Mouse (Mus musculus) intestine, embryonic 14.5 days (tissue): Measurements from ENCODE around the gene Magix. TPM values are rescaled to one million over a fixed set of nuclear protein-coding genes. Genes with fewer than 3 reads are reported as not detected.
A peak's percentile ranks its signal among the peaks of the same experiment; 100 is the strongest.

ENCODE experiments used
- ATAC-seq: fragments of 200-750 bp; cut with Nextera tagmentation; replicated peaks from 2 replicates; pipeline ENCODE4 v1.8.0; 2017; ENCODE audit warnings: low read depth, moderate number of reproducible peaks, moderate TSS enrichment, moderate library complexity; ENCODE audit not compliant: low FRiP score, low TSS enrichment
- DNase-seq: peaks from one replicate; pipeline ENCODE4 v3.0.0-alpha.2; 2018; ENCODE audit warnings: low spot score
- H3K27ac ChIP-seq: fragments of 300-500 bp; sonication (generic); 2 replicates; pipeline ENCODE4 v1.5.1; 2014; ENCODE audit warnings: low read depth, mild to moderate bottlenecking, control low read depth
- H3K27me3 ChIP-seq: fragments of 300-500 bp; sonication (generic); replicated peaks from 2 replicates; pipeline ENCODE4 v1.6.1; 2014; ENCODE audit warnings: low read length, control low read depth; ENCODE audit not compliant: control insufficient read depth, insufficient read depth
- H3K36me3 ChIP-seq: fragments of 300-500 bp; sonication (generic); 2 replicates; pipeline ENCODE4 v1.6.1; 2014; ENCODE audit warnings: low read length, control low read depth; ENCODE audit not compliant: control insufficient read depth, insufficient read depth
- H3K4me1 ChIP-seq: fragments of 300-500 bp; sonication (generic); replicated peaks from 2 replicates; pipeline ENCODE4 v1.6.1; 2014; ENCODE audit warnings: low read length, control low read depth, mixed read lengths; ENCODE audit not compliant: control insufficient read depth, insufficient read depth
- H3K4me2 ChIP-seq: fragments of 300-500 bp; sonication (generic); 2 replicates; pipeline ENCODE4 v1.6.1; 2014; ENCODE audit warnings: low read length
- H3K4me3 ChIP-seq: fragments of 300-500 bp; sonication (generic); 2 replicates; pipeline ENCODE4 v1.5.1; 2014; ENCODE audit warnings: low read depth, low read length, control low read depth, mixed read lengths
- H3K9ac ChIP-seq: fragments of 300-500 bp; sonication (generic); 2 replicates; pipeline ENCODE4 v1.6.1; 2014; ENCODE audit warnings: mild to moderate bottlenecking, low read length
- H3K9me3 ChIP-seq: fragments of 300-500 bp; sonication (generic); 2 replicates; pipeline ENCODE4 v1.6.1; 2016; ENCODE audit warnings: low read length, control low read depth; ENCODE audit not compliant: control insufficient read depth
- whole genome bisulfite sequencing: fragments of 180-500 bp; shearing (Covaris S2); extraction: QIAGEN DNeasy Blood & Tissue Kit; methylation state at CpG from one replicate; pipeline ENCODE4 v1.1.7; 2014; 5-methylcytosine and 5-hydroxymethylcytosine counted together
- polyA plus RNA-seq: library from polyadenylated mRNA; unstranded; fragments of >200 nt; fragmentation: Nextera tagmentation; extraction: Ambion mirVana; gene quantifications from 2 replicates; pipeline ENCODE4 v1.2.1, GENCODE M21; 2014

Magix gene
- polyA plus RNA-seq, 1 experiment from 2014 or later, result 0.57 TPM

DNA sequence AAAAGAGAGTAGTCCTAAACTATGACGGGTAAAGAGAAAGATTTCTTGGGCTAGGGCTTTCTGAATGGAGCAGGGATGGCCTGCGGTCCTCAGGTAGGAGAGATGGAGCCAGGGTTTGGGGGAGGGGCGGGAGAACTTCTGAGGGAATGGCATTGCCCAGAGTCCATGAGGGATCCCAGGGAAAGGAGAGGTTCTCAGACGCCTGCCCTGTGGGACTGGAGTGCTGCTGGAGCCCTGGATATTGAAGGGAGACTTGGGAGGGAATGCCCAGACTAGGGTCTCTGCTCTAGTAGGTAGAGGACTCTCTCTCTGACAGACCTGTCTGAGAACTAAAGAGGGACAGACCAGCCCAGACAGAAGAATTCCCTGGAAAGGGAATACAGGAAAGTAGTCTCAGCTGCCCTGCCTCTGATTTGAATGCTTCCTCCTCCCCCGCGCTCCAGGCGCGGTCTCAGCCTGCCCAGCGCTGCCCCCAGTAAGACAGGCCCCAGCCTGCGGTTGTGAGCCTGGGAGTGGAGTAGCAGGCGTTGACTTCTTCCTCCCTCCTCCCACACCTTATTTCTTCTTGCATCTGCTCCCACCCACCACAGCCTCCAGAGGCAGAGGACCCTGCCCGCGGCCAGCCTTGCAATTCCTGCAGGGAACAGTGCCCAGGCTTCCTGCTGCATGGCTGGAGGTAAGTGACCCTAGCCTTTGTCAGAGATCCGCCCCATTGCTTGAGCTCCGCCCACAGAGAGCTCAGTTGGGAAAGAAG lies 22.8 kb downstream of the Magix start:
- 31% methylated on average over 12 of the region's 15 CpGs for WGBS
- H3K27ac ChIP-seq, result no peak overlapping the region
- peaks cover 4% of the 10 kb centered on the region; the same call in 1 of the 2 replicates for H3K36me3 ChIP-seq
- peak overlapping the region; percentile 43 for H3K4me3 ChIP-seq
- H3K9ac ChIP-seq, result no peak overlapping the region
- ATAC-seq (peak; percentile 77), DNase-seq (peak; percentile 69)
- no peaks in the 10 kb centered on the region for H3K27me3 ChIP-seq
- H3K4me2 ChIP-seq, result peak overlapping the region; percentile 49
- H3K4me1 ChIP-seq, result peaks cover 5% of the 10 kb centered on the region; the same call in 1 of the 2 replicates
- H3K9me3 ChIP-seq, result no peaks in the 10 kb centered on the region

DNA sequence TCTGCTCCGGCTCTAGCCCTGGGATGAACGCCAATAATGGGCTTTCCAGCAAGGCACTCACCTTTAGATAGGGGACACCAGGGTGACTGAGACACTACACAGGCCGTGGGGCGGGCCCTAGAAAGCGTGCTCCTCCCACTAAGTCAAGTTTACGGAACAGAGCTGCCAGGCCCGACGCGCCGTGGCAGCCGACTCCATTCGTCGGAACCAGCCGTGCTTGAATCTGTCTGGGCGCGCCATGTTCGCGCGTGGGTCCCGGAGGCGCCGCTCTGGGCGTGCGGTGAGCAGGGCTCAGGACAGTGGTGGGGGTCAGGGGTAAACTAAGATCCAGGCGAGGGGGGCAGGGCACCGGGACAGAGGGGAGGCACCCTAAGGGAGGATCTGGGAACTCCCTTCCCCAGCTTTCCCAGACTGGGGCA lies 23.8 kb downstream of the Magix start, which contains the start of gene Prickle3:
Gene Prickle3, plus strand, starts transcription at position 40 of the 419 bp plus-strand sequence.
- Histone ChIP-seq H3K36me3 (peaks cover 3% of the 10 kb centered on the region; the same call in 1 of the 2 replicates), H3K4me1 (peaks cover 5% of the 10 kb centered on the region; the same call in 1 of the 2 replicates), H3K27me3 (no peaks in the 10 kb centered on the region), H3K4me2 (peak within 1 kb of the TSS; percentile 49), H3K9me3 (no peaks in the 10 kb centered on the region), H3K27ac (peak within 1 kb of the TSS; percentile 43; the same call in 1 of the 2 replicates), H3K4me3 (peak within 1 kb of the TSS; percentile 43), H3K9ac (peak within 1 kb of the TSS; percentile 51; the same call in 1 of the 2 replicates)
- WGBS, result 17% methylated on average over 26 of the region's 26 CpGs
- peak; percentile 59 for DNase-seq
- ATAC-seq, result peak; percentile 67

DNA sequence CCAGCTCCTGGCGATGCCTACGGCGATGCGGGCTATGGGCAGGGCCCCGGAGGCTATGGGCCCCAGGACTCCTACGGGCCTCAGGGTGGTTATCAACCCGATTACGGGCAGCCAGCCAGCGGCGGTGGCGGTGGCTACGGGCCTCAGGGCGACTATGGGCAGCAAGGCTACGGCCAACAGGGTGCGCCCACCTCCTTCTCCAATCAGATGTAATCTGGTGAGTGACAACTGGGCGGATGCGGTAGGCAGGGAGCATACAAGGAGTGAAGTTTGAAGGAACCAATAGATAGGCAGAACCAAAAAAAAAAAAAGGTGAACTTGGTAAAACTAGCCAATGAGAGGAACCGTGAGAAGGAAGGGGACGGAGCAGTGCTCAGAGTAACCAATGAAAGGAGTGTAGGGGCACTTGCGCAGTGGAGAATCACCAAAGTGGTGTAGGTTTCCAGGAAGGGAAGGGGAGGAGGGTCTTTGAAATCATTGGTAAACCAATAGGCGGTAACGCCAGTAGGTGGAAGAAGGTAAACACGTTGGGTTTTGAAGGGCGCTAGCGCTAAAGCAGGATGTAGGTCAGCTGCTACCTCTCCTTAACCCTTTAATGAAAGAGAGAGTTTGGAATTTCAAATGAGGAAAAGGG lies 32.3 kb downstream of the Magix start:
- ATAC-seq, result peak; percentile 98
- Histone ChIP-seq H3K9ac (peak overlapping the region; percentile 52), H3K4me2 (peak overlapping the region; percentile 54), H3K36me3 (no peaks in the 10 kb centered on the region), H3K4me1 (no peaks in the 10 kb centered on the region), H3K27ac (peak overlapping the region; percentile 64; the same call in 1 of the 2 replicates), H3K27me3 (no peaks in the 10 kb centered on the region), H3K9me3 (no peaks in the 10 kb centered on the region), H3K4me3 (peak overlapping the region; percentile 40)
- DNase-seq, result peak; percentile 75
- WGBS, result 14% methylated on average over 25 of the region's 25 CpGs

DNA sequence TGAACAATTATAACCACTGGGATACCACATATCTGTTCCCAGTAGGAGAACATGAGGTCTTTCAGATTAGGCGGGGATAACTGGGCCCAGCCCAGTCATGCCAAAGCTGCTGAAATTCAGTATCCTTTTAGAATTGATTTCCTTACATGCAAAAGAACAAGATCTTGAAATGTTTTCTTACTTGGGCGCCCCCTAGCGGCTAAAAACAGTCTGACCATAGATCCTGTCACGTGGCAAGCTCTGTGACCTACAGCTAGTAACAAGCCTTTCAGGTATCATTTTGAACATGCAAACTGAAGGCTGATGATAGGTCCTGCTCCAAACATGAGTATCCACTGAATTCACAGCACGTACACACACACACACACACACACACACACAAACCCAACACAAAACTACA lies 35.7 kb downstream of the Magix start:
- peak; percentile 84 for DNase-seq
- Histone ChIP-seq H3K27me3 (no peaks in the 10 kb centered on the region), H3K27ac (no peak overlapping the region), H3K4me3 (no peak overlapping the region), H3K9me3 (no peaks in the 10 kb centered on the region), H3K9ac (no peak overlapping the region), H3K36me3 (no peaks in the 10 kb centered on the region), H3K4me2 (no peak overlapping the region), H3K4me1 (no peaks in the 10 kb centered on the region)
- no peak for ATAC-seq
- WGBS, result 9% methylated on average over 5 of the region's 5 CpGs

DNA sequence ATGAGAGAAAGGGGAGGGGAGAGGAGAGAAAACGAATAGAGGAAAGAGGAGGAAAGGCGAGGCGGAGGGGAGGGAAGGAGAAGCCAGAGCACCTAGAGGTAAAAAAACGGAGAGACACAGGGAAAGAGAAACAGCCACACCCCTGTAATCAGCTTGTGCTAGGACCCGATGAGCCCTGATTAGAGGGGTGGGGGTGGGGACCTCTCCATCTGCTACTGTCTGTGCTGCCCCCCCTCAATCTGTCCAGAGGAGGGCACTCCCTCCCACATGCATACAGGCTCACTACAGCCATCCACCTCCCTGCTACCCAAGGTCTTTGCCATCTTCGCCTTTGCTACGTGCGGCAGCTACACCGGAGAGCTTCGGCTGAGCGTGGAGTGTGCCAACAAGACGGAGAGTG lies 40.3 kb downstream of the Magix start:
- H3K4me2 ChIP-seq, result no peak overlapping the region
- 37% methylated on average over 11 of the region's 12 CpGs for WGBS
- no peaks in the 10 kb centered on the region for H3K36me3 ChIP-seq
- H3K9me3 ChIP-seq, result no peaks in the 10 kb centered on the region
- DNase-seq, result no peak
- 0 out of 2 replicates have a peak, but pooled peaks cover 5% of the 10 kb centered on the region for H3K27me3 ChIP-seq
- H3K9ac ChIP-seq, result no peak overlapping the region
- no peak for ATAC-seq
- H3K4me3 ChIP-seq, result no peak overlapping the region
- no peak overlapping the region for H3K27ac ChIP-seq
- no peaks in the 10 kb centered on the region for H3K4me1 ChIP-seq

DNA sequence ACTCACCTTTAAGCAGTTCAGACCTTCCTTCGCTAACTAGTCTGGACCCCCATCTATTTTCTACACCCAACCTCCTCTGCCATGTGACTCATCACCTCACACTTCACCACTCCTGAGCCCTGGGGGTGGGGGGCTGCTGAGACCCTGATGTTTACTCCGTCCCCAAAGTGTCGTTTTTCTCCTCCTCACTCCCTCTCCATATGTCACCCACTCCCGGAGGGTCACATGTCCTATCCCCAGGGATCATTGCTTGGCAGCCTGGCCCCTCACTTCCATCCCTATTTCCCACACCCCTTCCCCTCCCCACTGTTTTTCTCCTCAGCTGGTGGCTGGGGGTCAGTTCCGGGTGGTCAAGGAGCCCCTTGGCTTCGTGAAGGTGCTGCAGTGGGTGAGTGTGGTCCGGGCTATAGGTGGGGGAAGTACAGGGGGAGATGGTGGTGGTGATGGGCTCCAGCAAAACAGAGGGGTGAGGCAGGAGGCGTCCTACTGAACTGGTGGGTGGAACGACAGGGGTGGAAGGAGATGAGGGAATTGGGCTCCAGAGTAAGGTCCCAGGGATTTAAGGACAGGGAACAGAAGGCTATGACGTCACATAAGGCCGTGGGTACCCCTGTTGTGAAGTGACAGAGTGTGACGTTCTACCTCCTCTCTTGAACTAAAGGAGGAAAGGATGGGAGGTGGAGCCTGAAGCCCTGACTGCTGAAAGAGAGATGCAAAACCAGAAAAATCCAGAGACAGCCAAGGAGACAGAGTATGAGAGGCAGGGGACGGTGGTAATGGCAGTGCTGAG lies 41.3 kb downstream of the Magix start:
- Histone ChIP-seq H3K4me2 (no peak overlapping the region), H3K4me3 (no peak overlapping the region), H3K27me3 (0 out of 2 replicates have a peak, but pooled peaks cover 5% of the 10 kb centered on the region), H3K4me1 (no peaks in the 10 kb centered on the region), H3K9me3 (no peaks in the 10 kb centered on the region), H3K36me3 (no peaks in the 10 kb centered on the region), H3K9ac (no peak overlapping the region), H3K27ac (no peak overlapping the region)
- ATAC-seq (no peak), DNase-seq (no peak)
- WGBS, result 19% methylated on average over 13 of the region's 13 CpGs

DNA sequence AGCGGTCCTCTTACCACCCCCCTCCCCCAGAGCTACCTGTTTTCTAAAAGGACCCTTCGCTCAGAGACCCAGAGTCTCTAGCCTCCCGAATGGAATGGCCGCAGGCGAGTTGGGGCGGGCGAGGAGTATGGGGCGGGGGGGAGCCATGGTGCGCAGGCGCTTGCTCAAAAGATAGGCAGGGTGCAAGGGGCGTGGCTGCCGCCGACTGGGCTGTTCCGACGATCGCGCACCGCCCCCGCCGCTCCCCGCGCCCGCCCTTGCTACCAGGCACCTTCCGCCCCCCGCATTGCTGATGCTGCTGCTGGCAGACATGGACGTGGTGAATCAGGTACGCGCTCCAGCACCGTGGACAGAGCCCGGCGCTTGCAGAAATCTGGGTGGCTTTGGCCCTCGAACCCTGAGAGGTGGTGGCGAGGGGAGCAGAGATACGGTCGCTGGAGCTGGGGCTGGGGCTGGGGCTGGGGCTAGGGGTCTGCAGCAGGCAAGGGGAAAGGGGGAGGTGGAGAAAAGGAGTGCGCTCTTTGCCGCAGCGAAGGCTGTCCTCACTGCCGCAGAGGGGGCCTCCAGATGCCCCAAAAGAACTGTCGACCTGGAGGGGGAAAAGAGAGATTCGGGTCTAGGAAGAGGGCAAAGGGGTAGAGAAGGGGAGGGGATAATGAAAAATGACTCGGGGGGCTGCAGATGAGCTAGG lies 42.5 kb downstream of the Magix start, which contains the start of gene Syp:
Gene Syp, plus strand, starts transcription at position 71 of the 691 bp plus-strand sequence.
- Histone ChIP-seq H3K36me3 (no peaks in the 10 kb centered on the region), H3K27me3 (0 out of 2 replicates have a peak, but pooled peaks cover 5% of the 10 kb centered on the region), H3K4me2 (peak within 1 kb of the TSS; percentile 45), H3K4me1 (no peaks in the 10 kb centered on the region), H3K9me3 (no peaks in the 10 kb centered on the region), H3K27ac (no peak within 1 kb of the TSS), H3K9ac (no peak within 1 kb of the TSS), H3K4me3 (peak within 1 kb of the TSS; percentile 20)
- ATAC-seq, result peak; percentile 84
- WGBS, result 9% methylated on average over 42 of the region's 42 CpGs
- DNase-seq, result peak; percentile 91

DNA sequence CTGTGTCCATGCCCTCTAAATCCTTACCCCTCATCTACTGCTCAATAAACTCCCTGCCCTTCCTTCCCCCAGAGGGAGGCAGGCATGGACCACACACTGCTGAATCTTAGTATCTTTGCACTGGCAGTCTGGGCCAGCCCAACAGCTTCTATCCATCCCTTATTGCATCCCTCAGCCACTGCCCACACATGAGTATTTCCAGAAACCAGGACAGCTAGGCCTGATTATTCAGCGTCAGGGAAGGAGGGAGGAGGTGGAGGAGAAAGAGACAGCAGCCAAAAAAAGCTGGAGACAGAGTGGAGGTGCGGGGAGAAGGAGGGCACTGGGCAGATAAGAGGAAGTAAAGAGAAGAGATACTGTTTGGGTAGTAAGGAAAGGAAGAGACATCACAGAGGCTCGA lies 46.0 kb downstream of the Magix start:
- ATAC-seq (no peak), DNase-seq (no peak)
- Histone ChIP-seq H3K9me3 (no peaks in the 10 kb centered on the region), H3K4me2 (no peak overlapping the region), H3K4me1 (no peaks in the 10 kb centered on the region), H3K27me3 (0 out of 2 replicates have a peak, but pooled peaks cover 5% of the 10 kb centered on the region), H3K4me3 (no peak overlapping the region), H3K9ac (no peak overlapping the region), H3K36me3 (no peaks in the 10 kb centered on the region), H3K27ac (no peak overlapping the region)
- WGBS, result 65% methylated on average over 3 of the region's 3 CpGs
